Mouse (Mus musculus) neural tube, embryonic 10.5 days (tissue): ENCODE data around the gene Tmem236.

Experiments
- DNase-seq: peaks from one replicate; pipeline ENCODE4 v3.0.0-alpha.2; 2017; ENCODE audit warnings: low spot score; ENCODE audit errors: extremely low spot score

Tmem236 gene

DNA sequence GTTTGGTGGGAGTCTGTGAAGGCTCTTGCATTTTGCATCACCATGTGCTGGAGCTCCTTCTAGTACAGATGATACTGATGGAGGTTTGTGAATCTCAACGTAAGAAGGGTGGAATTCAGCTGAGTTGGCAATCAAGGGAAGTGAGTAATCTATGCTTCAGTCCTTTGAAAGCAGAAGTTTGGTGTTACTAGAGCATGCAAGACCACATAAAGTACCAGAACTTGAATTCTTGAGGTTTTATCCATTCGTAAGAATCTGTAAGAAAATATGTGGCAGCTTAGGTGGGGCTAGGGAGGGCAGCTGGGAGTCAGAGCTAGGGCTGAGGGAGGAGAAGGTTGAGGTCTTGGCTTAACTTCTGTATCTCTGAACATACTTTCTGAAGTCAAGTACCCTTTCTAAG, 70.3 kb downstream of the Tmem236 start:
- no peak for DNase-seq

- DNase-seq: no peak
Observed at GRCm38 (mm10) chr2:14249839-14250564, 75.7 kb downstream of the Tmem236 start.

- DNase-seq: no peak
Observed at GRCm38 (mm10) chr2:14251938-14252337, 77.6 kb downstream of the Tmem236 start.

- DNase-seq: no peak
Observed at GRCm38 (mm10) chr2:14258345-14258850, 84.1 kb downstream of the Tmem236 start.

DNA sequence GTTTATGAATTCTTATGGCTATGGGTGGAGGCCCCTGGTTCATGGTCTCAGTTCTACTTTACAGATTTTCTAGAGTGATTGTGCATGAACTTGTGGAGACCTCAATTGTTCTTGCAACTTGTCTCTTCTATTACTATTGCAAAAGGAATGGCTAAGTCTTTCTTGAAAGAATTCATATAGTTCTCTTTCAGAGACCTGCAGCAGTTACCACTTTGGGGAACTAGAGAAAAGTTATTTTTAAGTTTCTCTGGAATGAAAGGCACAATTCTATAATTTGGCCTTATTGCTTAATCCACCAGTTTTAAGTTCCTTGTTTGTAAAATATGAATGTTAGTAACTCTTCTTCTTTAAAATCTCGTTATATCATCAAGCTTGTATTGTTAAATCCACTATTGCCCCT, 87.8 kb downstream of the Tmem236 start:
- no peak for DNase-seq

DNA sequence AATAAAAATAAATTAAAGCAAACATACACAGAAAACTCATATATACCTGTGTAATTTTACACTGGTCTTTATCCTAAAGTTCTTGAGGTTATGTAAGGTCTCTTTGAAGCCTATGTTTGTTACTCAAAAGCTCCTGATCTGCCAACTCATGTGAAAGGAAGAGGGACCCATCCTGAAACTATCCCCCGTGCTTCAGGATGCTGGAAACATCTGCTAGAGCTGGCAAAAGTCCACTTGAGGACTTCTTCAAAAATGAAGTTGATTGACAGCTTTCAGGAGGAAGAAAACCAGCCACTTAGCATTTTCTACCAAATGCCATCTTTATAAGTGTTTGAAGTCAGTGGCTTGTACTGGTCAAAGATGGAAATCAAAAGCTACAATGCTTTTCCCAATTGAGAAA, 94.8 kb downstream of the Tmem236 start:
- no peak for DNase-seq
